Mouse (Mus musculus) thymus, postnatal 14 days (tissue): ENCODE measurements at regions not wholly inside any gene's neighbourhood (a gene's known extent, or its start where the extent isn't known, plus 50 kb on each side); places are given as distances from the start of the nearest gene placed in this dataset.
A peak's percentile ranks its signal among the peaks of the same experiment; 100 is the strongest.

Experiments
- DNase-seq: peaks from one replicate; pipeline ENCODE4 v3.0.0; 2021

- peak; percentile 48 for DNase-seq
Observed at GRCm38 (mm10) chr6:116767738-116768522, 51.2 kb upstream of the Tmem72 start.

- peak; percentile 7 for DNase-seq
Observed at GRCm38 (mm10) chr6:116774954-116775675, 58.4 kb upstream of the Tmem72 start.

GRCm38 (mm10) chr6:116786553-116787335, 70.0 kb upstream of the Tmem72 start:
- no peak for DNase-seq

GRCm38 (mm10) chr6:116793321-116793960, 76.7 kb upstream of the Tmem72 start:
- DNase-seq, result no peak

- no peak for DNase-seq
Observed at GRCm38 (mm10) chr6:116793961-116794336, 77.2 kb upstream of the Tmem72 start.

GRCm38 (mm10) chr6:116821215-116821912, 104.7 kb upstream of the Tmem72 start:
- no peak for DNase-seq

DNA sequence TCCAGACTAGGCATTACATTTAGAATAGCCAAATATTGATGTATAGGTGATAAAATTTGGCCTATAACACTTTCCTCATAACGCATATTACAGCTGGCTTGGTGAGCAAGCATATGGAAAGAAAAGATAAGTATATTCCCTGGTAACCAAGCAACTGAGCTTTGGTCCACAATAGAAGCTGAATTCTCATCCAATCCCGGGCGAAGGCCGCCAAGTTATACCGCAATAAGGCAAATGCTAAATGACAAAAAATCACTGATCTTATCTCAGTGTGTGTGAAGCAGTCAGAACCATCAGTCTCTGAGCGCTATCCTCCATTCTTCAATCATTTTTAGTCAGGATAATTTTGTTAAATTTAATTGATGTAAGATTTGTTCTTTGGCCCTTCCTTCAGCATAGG, 105.9 kb upstream of the Tmem72 start:
- no peak for DNase-seq

DNA sequence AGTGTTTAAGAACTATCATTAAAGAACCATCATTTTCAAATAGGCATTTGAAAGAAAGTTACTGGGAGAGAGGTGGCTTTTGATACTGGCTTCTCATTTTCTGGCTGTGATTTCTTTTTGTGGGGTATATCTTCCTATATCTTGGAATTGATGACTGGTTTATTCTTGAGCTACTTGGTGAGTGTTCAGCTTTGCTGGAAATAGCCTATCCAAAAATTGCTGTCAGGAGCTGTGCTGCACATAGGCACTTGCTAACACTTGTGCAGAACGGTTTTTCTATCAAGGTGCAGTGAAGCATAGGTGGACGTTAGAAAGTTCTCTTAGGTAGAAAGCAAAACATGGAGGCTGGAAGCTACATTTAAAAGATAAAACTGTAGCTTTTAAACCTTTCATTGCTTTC, 108.9 kb upstream of the Tmem72 start:
- DNase-seq, result no peak

DNA sequence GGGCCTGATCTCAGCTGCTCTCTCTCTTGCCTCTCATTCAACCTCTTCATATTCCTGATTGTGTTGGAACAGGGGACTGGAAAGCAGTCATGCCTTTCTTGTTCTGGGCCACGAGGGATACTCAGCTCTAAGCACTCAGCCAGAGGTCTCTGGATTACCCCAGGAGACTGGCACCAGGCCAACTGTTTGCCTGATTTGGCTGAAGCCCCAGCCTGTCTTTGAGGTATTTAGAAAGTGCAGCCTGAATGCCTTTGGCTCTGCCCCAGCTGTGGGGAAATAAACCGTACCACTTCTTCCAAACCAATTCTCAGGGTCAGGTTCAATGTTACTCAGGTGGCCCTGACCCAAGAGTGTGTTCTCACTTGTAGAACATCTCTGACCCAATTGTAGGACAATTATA, 112.6 kb upstream of the Tmem72 start:
- no peak for DNase-seq

- DNase-seq, result no peak
Observed at GRCm38 (mm10) chr6:116845990-116846862, 129.5 kb upstream of the Tmem72 start.

DNA sequence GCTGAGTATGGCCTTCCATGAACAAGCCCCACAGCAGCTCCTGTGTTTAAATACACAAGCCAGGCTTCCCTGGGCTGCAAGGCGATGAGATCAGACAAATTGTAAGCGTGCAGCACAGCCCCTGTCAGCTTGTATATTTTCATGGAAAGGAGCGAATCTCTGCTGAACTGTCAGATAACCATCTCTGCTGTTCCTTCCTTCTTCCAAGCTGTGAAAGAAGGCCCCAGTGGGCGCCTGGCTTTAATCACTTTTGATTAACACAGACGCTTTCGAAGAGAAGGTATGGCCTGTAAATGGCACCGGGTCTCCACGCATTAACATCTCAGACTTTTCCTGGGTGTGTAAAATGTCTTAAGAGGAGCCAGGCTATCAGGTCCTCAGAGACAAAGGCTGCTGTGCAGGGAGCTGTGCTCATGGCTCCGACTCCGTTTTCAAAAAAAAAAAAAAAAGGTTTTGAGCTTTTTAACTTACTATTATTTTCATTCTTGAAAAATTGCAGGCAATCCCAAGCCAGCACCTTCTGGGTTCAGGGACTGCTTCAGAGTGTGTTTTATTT, 131.9 kb upstream of the Tmem72 start:
- no peak for DNase-seq

- DNase-seq, result no peak
Observed at GRCm38 (mm10) chr6:116854029-116854428, 137.3 kb upstream of the Tmem72 start.

GRCm38 (mm10) chr6:116856093-116856492, 139.4 kb upstream of the Tmem72 start:
- DNase-seq, result no peak

GRCm38 (mm10) chr6:116856917-116857491, 140.3 kb upstream of the Tmem72 start:
- no peak for DNase-seq

GRCm38 (mm10) chr6:116863130-116863529, 146.4 kb upstream of the Tmem72 start:
- no peak for DNase-seq

DNA sequence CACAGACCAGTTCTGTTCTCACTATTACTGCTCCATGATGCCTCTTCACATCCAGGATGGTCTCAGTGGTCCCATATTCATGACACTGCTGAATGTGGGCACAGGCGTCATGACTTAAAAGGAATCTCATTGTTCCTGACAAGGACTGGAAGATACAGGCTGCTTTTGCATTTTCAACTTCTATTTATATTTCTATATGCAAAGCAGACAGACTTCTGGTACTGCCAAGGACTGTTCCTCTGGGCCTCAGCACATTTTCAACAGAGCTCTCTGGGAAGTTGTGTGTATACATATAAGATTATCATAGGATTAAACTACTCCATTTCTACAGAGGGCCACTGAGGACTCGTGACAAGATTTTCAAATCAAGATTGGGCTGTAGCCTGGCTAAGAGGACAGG, 146.9 kb upstream of the Tmem72 start:
- DNase-seq, result no peak

GRCm38 (mm10) chr6:116893299-116893698, 176.6 kb upstream of the Tmem72 start:
- DNase-seq, result no peak

DNA sequence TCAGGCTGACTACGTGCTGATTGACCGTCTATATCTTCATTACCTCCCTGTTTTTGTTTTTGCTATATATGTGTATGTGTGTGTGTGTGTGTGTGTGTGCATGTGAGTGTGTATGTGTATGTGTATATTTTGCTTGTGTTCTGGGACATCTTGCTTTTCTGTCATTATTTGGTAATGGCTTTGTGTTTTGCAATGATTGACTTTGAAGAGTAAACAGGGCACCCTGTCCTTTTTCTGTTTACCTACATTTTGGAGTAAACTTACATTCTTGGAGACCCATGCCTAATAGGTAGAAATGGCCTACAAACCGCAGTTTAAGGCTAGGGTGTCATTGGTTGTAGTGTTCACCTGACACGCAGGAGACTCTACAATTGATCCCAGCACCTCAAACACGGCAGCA, 177.5 kb upstream of the Tmem72 start:
- no peak for DNase-seq

DNA sequence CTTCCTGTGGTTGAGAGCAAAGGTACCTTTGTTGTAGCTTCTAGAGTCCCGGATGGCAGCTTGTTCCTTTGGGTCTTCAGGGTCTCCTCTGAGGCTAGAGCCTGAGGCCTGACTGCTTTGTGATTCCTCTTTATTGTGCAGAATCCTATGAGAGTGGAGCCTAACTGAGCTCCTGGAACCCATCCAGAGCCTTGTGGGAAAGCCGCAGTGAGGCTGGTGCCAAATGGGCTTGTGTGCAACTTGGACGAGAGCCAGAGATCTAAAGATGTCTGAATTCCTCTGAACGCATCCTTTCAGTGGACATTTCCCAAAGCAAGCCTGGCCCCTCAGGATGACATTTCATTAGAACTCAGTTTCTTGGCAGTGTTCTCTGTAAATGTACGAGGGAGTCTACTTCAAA, 178.4 kb upstream of the Tmem72 start:
- no peak for DNase-seq

GRCm38 (mm10) chr6:116896132-116896630, 179.5 kb upstream of the Tmem72 start:
- no peak for DNase-seq

DNA sequence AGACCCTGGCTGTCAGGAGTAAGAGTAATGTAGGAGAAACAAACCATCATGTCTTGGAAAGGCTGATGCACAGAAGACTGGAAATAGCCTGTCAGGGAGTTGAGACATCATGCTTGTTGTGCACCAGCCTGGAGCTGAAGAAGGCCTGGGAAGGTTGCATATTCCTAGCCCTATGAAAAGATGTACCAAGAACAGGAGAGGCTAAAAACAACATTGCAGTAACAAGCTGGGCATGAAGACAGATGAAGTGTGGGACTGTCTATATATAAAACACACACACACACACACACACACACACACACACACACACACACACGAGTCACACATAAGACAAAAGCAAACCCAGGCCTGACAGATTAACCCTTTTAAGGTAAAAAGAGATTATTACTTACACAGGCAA, 185.1 kb upstream of the Tmem72 start:
- no peak for DNase-seq
